Mouse (Mus musculus) heart, postnatal 4 days (tissue): ENCODE data around the gene Hmga2. TPM values are rescaled to one million over a fixed set of nuclear protein-coding genes. Genes with fewer than 3 reads are reported as not detected.

Experiments used
- DNase-seq: peaks from one replicate; pipeline ENCODE4 v3.0.0; 2021
- total RNA-seq, 2 experiments: library from RNA; stranded (reverse); gene quantifications; 2 replicates each; pipeline ENCODE4 v1.2.3; 2021

Hmga2 gene
- total RNA-seq, result 1 to 10 TPM in 1 of 2 experiments, under 1 TPM in 1; 0.91 to 1.6 TPM

- DNase-seq, result peak; percentile 41
Observed at GRCm38 (mm10) chr10:120475601-120476515, at the start of gene Hmga2. Gene Hmga2, minus strand, starts transcription at chr10:120476469.

- no peak for DNase-seq
Observed at GRCm38 (mm10) chr10:120522959-120523358, 46.7 kb upstream of the Hmga2 start.

DNA sequence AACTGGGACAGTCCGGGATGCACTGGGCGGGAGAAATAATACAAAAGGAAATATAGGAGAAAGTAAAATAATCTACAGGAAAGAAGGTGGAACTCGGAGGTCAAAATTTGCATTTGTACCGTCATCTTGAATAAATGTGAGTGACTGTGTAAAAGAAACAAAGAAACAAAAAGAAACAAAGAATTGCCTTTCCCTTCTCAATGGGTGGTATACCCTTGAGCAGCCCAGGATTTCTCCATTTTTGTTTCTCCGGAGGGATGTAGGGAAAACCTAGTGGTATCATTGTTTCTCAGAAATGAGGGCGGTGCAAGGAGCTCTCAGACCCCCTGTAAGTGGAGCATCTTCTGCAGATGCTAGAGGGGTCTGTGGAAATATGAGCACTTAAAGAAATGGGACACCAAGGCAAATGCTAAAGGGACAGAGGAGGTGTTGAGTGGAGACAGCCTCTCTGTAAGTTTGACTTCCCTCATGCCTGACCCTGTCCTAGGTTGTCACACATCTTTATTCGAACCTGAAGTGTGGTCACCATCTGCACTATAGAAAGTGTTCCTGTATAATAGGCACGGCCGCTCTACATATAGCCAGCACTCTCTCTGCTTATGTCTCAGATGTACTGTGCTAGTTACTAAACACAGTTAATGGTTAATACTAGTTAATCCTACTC is 45.8 kb upstream of the Hmga2 start:
- DNase-seq, result no peak

- DNase-seq, result no peak
Observed at GRCm38 (mm10) chr10:120516311-120516710, 40.0 kb upstream of the Hmga2 start.

DNA sequence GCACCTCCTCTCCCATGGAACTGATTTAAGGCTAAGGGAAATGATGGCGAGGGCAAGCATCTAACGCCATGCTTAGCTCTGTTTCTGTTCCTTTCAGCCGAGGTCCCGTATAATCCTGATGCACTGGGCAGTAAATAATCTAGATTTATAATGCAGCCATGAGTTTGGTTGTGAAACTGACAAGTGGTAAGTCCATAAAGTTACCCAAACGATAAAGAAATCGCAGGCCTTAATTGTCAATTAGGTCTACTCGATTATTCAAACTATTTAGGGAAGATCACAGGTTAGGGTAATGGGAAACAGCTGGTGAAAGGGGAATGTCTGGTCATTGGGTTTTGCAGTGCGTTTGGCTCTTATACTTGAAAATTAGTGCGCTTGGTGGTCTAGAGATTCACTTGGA is 37.5 kb upstream of the Hmga2 start:
- DNase-seq, result no peak

GRCm38 (mm10) chr10:120512946-120513345 is 36.7 kb upstream of the Hmga2 start:
- no peak for DNase-seq

DNA sequence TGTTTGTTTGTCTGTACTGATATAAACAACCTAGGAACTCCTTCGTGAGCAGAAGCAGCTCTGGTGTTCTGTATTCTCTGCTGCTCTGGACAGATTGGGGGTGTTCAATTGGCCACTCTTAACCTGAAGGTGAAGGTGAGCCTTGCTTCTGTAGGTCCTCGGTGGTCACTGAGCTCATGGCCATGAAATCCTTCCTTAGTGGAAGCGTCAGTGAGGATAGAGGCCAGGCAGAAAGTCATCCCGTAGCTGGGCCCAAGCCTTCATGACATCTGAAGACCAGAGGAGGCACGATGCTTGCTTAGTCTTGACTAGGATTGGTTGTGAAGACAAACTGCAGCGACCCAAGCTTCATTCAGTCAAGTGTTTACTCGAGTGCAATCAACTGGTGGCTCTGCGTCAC is 35.9 kb upstream of the Hmga2 start:
- no peak for DNase-seq

GRCm38 (mm10) chr10:120503959-120504358 is 27.7 kb upstream of the Hmga2 start:
- DNase-seq, result no peak

DNA sequence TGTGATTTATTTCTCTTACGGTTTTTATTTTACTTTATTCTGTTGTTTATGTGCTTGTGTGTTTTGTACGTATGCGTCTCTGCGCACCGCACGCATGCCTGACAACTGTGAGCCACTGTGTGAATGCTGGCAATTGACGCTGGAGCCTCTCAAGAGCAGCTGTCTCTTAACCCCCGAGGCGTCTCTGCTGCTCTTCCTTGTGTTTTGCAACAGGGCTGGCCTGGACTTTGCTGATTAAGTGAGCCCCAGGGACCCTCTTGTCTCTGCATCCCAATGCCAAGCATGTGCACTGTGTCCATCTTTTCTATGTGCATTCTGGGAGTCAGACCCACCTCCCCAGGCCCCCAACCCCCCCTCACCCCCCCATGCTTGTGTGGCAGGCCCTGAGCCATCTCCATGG is 24.5 kb upstream of the Hmga2 start:
- no peak for DNase-seq

DNA sequence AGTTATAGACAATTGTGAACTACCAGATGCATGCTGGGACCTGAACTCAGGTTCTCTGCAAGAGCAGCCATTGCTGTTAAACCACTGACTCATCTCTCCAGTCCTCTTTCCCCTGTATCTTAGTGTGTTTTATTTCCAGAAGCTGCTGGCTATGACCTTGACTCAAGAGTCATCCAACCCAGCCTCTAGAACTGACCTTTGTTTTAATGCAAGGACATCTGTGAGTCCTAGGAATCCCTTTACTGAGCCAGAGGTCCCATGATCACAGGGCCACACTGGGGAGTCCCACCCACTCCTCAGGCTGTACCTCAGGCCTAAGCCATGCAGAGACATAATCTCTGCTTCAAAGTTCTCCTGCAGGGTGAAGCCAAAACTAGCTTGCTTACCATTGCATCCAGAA is 21.8 kb upstream of the Hmga2 start:
- no peak for DNase-seq

DNA sequence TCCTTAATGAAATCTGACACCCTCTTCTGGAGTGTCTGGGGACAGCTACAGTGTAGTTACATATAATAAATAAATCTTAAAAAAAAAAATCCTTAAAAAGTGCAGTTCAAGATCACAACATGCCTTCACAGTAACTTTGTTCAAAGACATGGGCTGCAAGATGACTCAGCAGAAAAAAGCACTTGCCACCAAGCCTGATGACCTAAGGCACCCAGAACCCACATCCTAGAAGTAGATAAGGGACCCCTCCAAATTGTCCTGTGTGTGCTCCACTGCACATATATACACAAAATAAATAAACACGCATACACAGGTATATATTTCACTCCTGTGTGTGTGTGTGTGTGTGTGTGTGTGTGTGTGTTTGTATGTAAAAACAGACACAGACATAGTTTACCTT is 18.4 kb upstream of the Hmga2 start:
- DNase-seq, result no peak

GRCm38 (mm10) chr10:120491477-120491876 is 15.2 kb upstream of the Hmga2 start:
- DNase-seq, result no peak

- DNase-seq, result no peak
Observed at GRCm38 (mm10) chr10:120489611-120490010, 13.3 kb upstream of the Hmga2 start.

- no peak for DNase-seq
Observed at GRCm38 (mm10) chr10:120488526-120488925, 12.3 kb upstream of the Hmga2 start.

DNA sequence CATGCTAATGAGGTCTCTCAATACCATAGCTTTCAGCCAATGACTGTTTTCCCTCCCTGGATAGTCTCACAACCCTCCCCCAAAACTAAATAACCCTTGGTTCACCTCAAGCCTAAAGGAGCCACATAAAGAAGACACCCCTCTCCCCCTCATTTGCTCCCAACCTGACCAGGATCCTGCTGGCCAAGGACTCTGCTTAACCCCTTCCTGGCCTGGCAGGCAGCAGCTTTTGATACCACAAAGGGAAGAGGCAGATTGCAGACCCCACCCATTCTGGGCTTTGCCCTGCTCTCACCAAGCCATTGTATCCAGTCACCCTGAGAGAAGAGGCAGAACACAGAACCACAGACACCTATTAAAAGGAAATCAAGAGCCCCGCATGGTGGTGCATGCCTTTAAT is 11.6 kb upstream of the Hmga2 start:
- no peak for DNase-seq

DNA sequence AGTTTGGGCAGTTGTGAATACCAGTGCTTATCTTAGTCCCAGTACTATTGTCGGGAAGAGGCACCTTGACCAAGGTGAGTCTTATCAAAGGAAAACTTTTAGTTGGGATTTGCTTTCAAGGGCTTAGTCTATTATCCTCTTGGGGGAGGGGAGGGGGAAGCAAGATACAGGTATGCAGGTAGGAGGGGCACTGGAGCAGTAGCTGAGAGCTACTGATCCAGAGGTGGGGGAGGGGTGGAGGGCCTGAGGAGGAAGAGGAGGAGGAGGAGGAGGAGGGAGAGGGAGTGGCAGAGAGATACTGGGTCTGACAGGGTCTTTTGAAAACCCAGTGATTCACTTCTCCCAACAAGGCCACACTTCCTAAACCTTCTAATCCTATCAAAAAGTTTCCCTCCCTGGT is 9.2 kb upstream of the Hmga2 start:
- no peak for DNase-seq

GRCm38 (mm10) chr10:120484144-120484543 is 7.9 kb upstream of the Hmga2 start:
- no peak for DNase-seq

DNA sequence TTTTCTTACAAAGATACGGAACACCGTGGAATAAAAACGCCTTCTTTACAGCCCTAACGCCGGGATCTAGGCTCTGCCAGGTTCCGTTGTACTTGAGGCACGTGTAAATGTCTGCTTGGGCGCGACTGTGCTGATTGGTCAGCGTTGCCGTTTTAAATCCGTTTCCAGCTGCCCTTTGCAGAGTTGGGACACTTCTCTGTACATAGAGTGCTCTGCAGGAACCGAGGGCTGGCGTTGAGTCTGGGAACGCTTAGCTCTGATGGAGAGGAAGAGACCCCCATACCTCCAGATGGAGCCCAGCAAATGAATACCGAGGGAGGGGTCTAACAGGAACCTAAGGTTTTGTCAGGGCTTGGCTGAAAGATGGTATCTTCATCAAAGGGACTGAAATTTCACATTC is 1.9 kb upstream of the Hmga2 start:
- DNase-seq, result peak; percentile 31

DNA sequence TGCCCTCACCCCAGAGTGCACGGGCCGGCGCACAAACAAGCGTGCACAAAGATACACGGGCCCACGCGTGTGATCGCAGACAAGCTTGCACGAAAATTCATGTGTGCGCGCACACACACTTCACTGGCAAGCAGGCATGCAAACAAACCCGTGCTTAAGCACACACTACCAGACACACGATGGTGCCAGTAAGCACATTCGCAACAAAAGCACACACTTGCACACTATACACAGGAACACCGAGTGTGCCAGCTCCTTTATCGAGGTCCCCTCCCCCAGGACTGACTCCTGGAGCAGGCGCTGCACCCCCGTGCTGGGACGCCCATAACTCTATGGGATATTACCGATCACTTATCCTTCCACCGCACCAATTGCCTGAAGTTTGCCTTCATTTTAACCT is 1.2 kb upstream of the Hmga2 start:
- peak; percentile 21 for DNase-seq

- peak; percentile 53 for DNase-seq
Observed at GRCm38 (mm10) chr10:120476516-120477336, 457 bp upstream of the Hmga2 start.

GRCm38 (mm10) chr10:120475041-120475541 is 1.2 kb downstream of the Hmga2 start:
- DNase-seq, result peak; percentile 36

DNA sequence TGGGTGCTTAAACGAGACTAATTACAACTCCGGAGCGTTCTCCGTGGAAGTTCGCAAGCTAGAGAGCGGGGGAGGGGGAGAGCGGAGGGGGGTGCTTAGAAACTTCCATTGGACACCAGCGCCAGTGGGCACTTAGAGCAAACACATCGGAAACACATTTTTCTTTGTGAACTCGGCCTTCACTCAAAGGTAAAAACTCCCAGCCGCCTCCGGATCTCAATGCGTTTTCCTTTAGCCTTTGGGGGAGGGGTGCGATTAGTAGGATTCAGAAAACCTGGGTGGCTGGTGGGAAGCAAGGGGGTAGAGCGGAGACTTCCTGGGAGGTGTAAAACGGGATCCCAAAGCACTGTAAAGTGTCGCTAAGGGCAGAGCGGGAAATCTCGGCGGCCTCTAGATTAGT is 2.0 kb downstream of the Hmga2 start:
- DNase-seq, result peak; percentile 17

DNA sequence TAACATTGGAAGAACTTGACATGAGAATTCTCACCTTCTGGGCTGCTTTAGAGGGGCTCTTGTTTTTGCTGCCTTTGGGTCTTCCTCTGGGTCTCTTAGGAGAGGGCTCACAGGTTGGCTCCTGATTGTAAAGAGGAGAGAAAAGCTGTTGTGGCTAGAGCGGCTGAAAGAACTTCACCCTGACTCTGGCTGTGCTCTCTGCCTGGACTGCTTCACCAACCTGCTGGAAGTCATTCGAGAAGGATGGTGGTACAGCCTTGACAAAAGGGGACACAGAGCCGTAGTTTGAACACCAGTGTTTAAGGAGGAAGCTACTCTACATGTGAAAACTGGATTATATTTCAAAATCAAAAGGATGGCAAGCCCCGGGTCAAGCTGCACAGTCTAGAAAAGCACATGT is 3.1 kb downstream of the Hmga2 start:
- no peak for DNase-seq
